Mouse (Mus musculus) hindbrain, embryonic 15.5 days (tissue): ENCODE data around the gene Zfp334. TPM values are rescaled to one million over a fixed set of nuclear protein-coding genes. Genes with fewer than 3 reads are reported as not detected.

Experiments used
- ATAC-seq: fragments of 200-750 bp; cut with Nextera tagmentation; 2 replicates; pipeline ENCODE4 v1.8.0; 2017; ENCODE audit warnings: low read depth, moderate number of reproducible peaks, moderate TSS enrichment; ENCODE audit not compliant: low FRiP score
- H3K27ac ChIP-seq: fragments of 300-500 bp; sonication (generic); replicated peaks from 2 replicates; pipeline ENCODE4 v1.5.1; 2015; ENCODE audit warnings: mild to moderate bottlenecking, inconsistent platforms
- H3K27me3 ChIP-seq: fragments of 300-500 bp; sonication (generic); 2 replicates; pipeline ENCODE4 v1.6.1; 2015; ENCODE audit warnings: control low read depth, inconsistent platforms
- H3K36me3 ChIP-seq: fragments of 300-500 bp; sonication (generic); 2 replicates; pipeline ENCODE4 v1.6.1; 2015; ENCODE audit warnings: control low read depth, inconsistent platforms
- H3K4me1 ChIP-seq: fragments of 300-500 bp; sonication (generic); replicated peaks from 2 replicates; pipeline ENCODE4 v1.6.1; 2015; ENCODE audit warnings: control low read depth, inconsistent platforms
- H3K4me2 ChIP-seq: fragments of 300-500 bp; sonication (generic); 2 replicates; pipeline ENCODE4 v1.6.1; 2015; ENCODE audit warnings: moderate library complexity, mild to moderate bottlenecking, inconsistent platforms
- H3K4me3 ChIP-seq: fragments of 300-500 bp; sonication (generic); 2 replicates; pipeline ENCODE4 v1.5.1; 2015; ENCODE audit warnings: mild to moderate bottlenecking, inconsistent platforms
- H3K9ac ChIP-seq: fragments of 300-500 bp; sonication (generic); 2 replicates; pipeline ENCODE4 v1.6.1; 2015; ENCODE audit warnings: inconsistent platforms
- H3K9me3 ChIP-seq: fragments of 300-500 bp; sonication (generic); 2 replicates; pipeline ENCODE4 v1.6.1; 2016; ENCODE audit warnings: control low read depth, inconsistent platforms
- WGBS: fragments of 180-500 bp; shearing (Covaris S2); methylation state at CpG from one replicate; pipeline ENCODE4 v1.1.7; 2015; 5-methylcytosine and 5-hydroxymethylcytosine counted together
- polyA plus RNA-seq: library from polyadenylated mRNA; unstranded; fragments of >200 nt; fragmentation: Nextera tagmentation; extraction: Ambion mirVana; gene quantifications from 2 replicates; pipeline ENCODE4 v1.2.1, GENCODE M21; 2015

Zfp334 gene
- polyA plus RNA-seq, 1 experiment from 2014 or later, result 8.5 TPM

DNA sequence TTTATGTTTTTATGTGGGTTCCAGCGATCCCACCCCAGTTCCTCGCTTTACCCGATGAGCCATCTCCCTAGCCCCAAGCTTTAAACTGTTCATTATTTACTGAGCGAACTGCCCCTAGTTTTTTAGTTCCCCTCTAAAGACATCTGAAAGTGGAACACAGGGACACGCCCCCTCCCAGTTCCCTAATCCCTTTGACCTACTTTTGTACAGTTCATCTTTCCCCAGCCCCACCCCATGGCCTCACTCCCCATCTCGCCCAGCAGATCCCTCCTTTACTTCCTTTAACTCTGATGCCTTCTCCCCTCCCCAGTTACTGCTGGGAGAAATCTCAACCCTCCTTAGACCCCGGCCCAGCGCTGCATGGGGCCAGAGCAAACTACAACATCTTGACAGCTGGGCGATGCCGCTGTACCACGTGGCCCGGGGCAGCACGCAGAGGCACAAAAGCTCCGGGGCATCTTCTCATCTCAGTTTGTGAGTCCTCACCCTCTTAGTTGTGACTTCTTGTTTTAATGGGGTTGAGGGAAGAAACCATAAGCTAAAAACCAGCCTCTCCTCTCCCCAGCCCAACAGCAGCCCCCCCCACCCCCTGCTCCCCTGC lies 55.3 kb downstream of the Zfp334 start:
- Histone ChIP-seq H3K4me3 (no peak overlapping the region), H3K4me1 (peaks cover 4% of the 10 kb centered on the region), H3K9me3 (no peaks in the 10 kb centered on the region), H3K27me3 (no peaks in the 10 kb centered on the region), H3K4me2 (no peak overlapping the region), H3K27ac (no peak overlapping the region), H3K9ac (no peak overlapping the region), H3K36me3 (no peaks in the 10 kb centered on the region)
- 44% methylated on average over 14 of the region's 14 CpGs for WGBS
- no peak for ATAC-seq

DNA sequence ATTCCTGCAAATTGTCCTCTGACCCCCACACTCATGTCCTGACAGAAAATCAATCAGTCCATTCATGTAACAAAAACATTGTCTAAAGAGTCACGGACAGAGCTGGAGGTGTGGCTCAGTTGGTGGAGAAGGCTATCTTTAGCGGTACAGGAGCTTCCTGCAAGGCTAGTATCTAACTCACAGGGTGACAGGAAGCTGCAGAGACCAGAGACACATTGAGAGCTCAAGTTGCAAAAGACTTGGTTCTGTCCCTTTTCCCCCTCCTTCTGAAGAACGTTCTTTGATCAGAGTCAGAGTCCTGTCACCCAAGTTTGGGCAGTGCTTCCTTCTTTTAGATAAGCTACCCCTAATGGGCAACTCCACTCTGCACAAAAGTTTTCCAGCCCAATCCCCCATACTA lies 58.4 kb downstream of the Zfp334 start:
- peaks cover 25% of the 10 kb centered on the region for H3K4me1 ChIP-seq
- no peak for ATAC-seq
- no peak overlapping the region for H3K4me3 ChIP-seq
- no peaks in the 10 kb centered on the region for H3K9me3 ChIP-seq
- H3K27me3 ChIP-seq, result no peaks in the 10 kb centered on the region
- H3K4me2 ChIP-seq, result no peak overlapping the region
- H3K9ac ChIP-seq, result no peak overlapping the region
- H3K36me3 ChIP-seq, result no peaks in the 10 kb centered on the region
- H3K27ac ChIP-seq, result no peak overlapping the region
- WGBS, result 43% methylated on average over 3 of the region's 3 CpGs

DNA sequence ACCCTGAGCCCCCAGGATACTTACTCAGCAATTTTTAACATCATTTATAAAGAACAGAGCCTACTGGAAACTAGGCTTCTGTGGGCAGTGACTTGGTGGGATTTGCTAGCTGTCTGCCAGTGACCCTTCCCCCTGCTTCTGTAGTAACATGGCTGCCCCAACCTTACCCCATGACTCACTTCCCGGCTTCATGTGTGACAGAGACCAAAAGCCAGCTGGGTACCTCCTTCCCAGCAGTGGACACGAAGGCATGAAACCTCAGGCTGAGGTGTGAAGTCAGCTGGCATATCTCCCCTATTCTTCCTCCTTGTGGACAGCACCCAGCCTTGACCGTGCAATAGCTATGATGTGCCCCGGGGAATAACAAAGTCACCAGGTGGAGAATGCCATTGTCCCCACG lies 59.3 kb downstream of the Zfp334 start:
- no peak overlapping the region for H3K4me3 ChIP-seq
- no peak overlapping the region for H3K9ac ChIP-seq
- no peaks in the 10 kb centered on the region for H3K9me3 ChIP-seq
- H3K27me3 ChIP-seq, result no peaks in the 10 kb centered on the region
- no peak overlapping the region for H3K4me2 ChIP-seq
- 78% methylated on average over 5 of the region's 5 CpGs for WGBS
- ATAC-seq, result no peak
- H3K4me1 ChIP-seq, result peaks cover 35% of the 10 kb centered on the region
- H3K36me3 ChIP-seq, result no peaks in the 10 kb centered on the region
- H3K27ac ChIP-seq, result no peak overlapping the region; the same call in 1 of the 2 replicates

DNA sequence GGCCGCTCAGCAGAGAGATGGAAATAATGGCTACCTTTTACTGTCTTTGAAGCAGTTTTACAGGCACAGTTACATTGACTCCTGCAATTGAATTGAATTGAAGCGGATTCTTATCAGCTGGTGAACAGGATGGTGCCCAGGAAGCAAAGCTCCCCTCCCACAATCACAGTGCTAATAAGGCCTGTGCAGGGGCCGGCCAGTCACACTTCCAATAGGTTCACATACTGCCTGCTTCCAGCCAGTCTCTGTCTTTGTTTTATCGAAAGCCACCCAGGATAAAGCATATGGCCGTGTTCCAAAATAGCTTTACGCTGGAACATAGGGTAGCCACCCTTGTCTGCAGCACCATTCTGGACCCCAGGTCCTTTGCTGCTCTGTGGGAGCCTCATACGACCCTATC lies 60.7 kb downstream of the Zfp334 start:
- ATAC-seq, result no peak
- Histone ChIP-seq H3K36me3 (no peaks in the 10 kb centered on the region), H3K27ac (peak overlapping the region; percentile 88), H3K4me1 (peaks cover 41% of the 10 kb centered on the region), H3K4me2 (peak overlapping the region; percentile 65), H3K9me3 (no peaks in the 10 kb centered on the region), H3K9ac (peak overlapping the region; percentile 46), H3K27me3 (no peaks in the 10 kb centered on the region), H3K4me3 (peak overlapping the region; percentile 86)
- WGBS, result 21% methylated on average over 7 of the region's 7 CpGs

DNA sequence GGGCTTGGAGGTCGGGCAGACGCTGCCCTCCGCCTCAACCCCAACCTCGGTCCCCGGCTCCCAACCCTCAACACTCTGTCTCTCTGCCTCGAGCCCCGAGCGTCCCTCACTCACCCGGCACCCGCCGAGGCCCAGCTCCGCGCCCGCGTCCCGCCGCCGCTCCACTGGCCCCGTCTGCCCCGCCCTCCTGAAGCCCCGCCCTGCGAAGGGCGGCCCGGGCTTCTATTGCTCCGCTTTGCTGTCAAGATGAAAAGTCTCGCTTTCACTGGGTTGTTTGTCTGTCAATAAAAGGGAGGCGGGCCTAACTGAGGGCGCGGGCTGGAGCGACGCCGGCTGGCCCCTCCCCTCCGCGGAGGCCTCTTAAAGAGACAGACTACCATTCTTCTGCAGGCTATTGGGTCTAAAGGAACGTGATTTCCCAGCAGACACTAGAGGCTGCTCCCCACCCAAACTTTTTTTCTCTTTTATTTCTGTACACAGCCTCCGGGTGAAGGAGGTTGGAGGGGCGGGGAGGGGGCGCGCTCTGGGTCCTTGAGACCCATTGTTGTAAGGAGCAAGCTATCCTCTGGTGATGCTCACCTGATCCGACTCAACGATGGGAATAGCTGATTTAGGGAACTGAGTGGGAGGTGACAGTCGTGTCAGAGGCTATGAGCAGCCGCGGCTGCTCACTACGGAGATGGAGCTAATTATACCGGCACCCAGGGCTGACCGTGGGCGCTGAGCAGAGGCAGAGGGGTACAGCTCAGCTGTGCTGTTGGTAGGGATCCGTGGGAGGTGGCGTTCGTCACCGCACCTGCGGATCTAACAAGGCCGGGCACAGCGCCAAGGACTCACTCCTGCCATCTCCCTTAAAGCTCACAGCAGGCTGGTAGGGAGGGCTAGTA lies 61.5 kb downstream of the Zfp334 start, which contains the start of gene Elmo2:
Elmo2 (minus strand) TSS at position 176 of the 887 bp plus-strand sequence.
- Histone ChIP-seq H3K9me3 (no peaks in the 10 kb centered on the region), H3K9ac (peak within 1 kb of the TSS; percentile 84), H3K36me3 (no peaks in the 10 kb centered on the region), H3K27me3 (no peaks in the 10 kb centered on the region), H3K4me3 (peak within 1 kb of the TSS; percentile 86), H3K4me1 (peaks cover 50% of the 10 kb centered on the region), H3K27ac (peak within 1 kb of the TSS; percentile 88), H3K4me2 (peak within 1 kb of the TSS; percentile 87)
- WGBS, result under 1% methylated on average over 52 of the region's 55 CpGs
- peak; percentile 98 for ATAC-seq

DNA sequence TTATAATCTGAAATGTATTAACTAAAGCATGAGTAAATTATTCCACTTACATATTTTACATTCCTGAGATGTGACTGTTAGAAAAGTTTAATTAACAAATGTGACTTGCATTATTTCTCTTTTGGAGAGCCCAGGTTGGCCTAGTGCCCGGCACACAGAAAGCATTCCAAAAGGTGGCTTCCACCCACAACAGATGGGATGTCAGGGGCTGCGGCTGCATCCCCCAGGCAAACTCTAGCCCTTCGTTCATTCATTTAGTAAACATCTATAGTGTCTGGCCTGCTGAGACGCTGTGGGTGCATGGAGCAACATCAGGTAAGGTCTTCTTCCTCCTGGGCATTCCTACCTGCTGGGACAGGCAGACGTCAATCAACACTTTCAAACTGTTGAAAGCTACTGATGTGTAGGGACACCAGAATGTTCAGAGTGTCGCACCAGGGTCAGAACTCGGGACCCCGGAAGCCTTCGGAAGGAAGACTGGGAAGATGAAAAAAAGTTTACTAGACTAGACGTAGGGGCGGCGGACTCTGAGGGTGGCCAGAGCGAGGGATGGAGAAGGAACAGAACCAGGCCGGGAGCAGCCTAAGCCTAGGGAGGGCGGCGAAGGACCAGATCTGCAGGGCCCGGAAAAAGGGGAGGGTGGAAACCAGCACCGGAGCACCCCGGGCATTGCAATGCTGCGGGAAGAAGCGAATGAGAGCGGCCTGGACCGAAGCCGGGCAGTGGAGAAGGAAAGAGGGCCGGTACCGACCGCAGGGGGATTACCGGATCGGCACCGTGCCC lies 62.3 kb downstream of the Zfp334 start:
- peaks cover 57% of the 10 kb centered on the region for H3K4me1 ChIP-seq

More for the DNA sequence above, 62.3 kb downstream of the Zfp334 start:
- Histone ChIP-seq H3K9ac (peak overlapping the region; percentile 84), H3K27ac (peak overlapping the region; percentile 88), H3K36me3 (no peaks in the 10 kb centered on the region), H3K4me2 (peak overlapping the region; percentile 87), H3K4me3 (peak overlapping the region; percentile 86), H3K27me3 (no peaks in the 10 kb centered on the region), H3K9me3 (no peaks in the 10 kb centered on the region)
- under 1% methylated on average over 24 of the region's 30 CpGs for WGBS
- ATAC-seq, result peak; percentile 20; the same call in 1 of the 2 replicates

Other genes starting within 250 kb of the Zfp334 start
- gene Cdh22, start 153.4 kb downstream of the Zfp334 start, polyA plus RNA-seq, result 16.4 and 16.6 TPM in 2 replicates
- gene Slc35c2, start 100.4 kb downstream of the Zfp334 start, polyA plus RNA-seq, result 69.2 and 72.5 TPM in 2 replicates
- gene Elmo2, start 61.8 kb downstream of the Zfp334 start, polyA plus RNA-seq, result 94.3 and 101 TPM in 2 replicates
- 5.8 and 8.3 TPM in 2 replicates for gene Zfp663, start 19.5 kb downstream of the Zfp334 start, polyA plus RNA-seq
- gene Ocstamp, start 12.1 kb upstream of the Zfp334 start, polyA plus RNA-seq, result 0.07 TPM in 1 of 2 replicates, not detected in the other
- gene Slc13a3, start 85.0 kb upstream of the Zfp334 start, polyA plus RNA-seq, result 7.7 and 8.7 TPM in 2 replicates
- 43.5 and 45.7 TPM in 2 replicates for gene Trp53rka, start 105.1 kb upstream of the Zfp334 start, polyA plus RNA-seq
- gene Slc2a10, start 115.5 kb upstream of the Zfp334 start, polyA plus RNA-seq, result 3.0 and 3.5 TPM in 2 replicates
- 8.2 and 10.1 TPM in 2 replicates for gene Eya2, start 206.8 kb upstream of the Zfp334 start, polyA plus RNA-seq